In the genomic region with DNA sequence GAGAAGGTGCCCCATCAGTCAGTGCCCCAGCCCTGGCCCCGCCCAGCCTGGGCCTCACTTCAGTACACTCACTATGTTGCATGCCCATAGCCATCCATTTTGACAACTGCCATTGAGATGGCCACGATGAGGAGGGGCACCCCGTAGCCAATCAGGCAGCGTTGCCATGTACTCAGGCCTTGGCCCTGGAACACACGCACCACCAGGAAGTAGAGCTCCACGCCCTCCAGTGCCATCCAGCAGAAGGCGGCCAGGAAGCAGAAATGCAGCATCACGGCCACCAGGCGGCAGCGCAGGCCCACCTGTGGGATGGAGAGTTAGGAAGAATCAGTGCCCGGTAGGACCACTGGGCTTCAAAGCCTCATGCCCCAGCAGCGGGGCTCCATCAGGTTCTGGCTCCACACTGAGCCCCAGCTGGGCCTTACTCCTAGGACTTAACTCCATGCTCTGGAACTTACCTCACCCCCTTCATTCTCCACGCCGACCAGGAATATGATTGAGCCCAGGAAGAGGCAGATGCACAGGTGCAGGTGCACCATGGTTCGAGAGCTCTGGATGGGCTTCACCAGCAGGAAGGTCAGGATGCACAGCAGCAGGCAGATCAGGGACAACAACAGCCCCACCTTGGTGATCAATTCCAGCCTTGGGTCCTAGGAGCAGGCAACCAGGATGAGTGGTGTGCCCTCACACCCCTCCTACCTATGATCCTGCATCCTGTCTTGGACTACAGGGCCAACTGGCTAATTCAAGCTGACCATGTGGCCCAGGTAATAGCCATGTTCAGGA, we compare ENCODE assay signal across 8 mouse cellular contexts. TPM values are rescaled to one million over a fixed set of nuclear protein-coding genes. Genes with fewer than 3 reads are reported as not detected.
A peak's percentile ranks its signal among the peaks of the same experiment; 100 is the strongest.
DNase-seq lines count a peak whose midpoint lies in the region; ATAC-seq and TF ChIP-seq lines count a peak whose summit lies in the region.

No protein-coding gene starts in this region.

- TF ChIP-seq CTCF in E14TG2a.4 (conservative IDR thresholded peaks at IDR 0.05; ENCODE audit: low read length): peak; percentile 19; the same call in 1 of the 2 replicates
- TF ChIP-seq CTCF in lung, adult 2 months (IDR thresholded peaks at IDR 0.05; ENCODE audit: insufficient read depth, low read length): peak; percentile 83

- peaks cover 99% of the 10 kb centered on the region for H3K36me3 ChIP-seq in E14TG2a.4 (ENCODE audit: insufficient read depth, low read length)
- H3K36me3 ChIP-seq in forebrain, embryonic 15.5 days: peaks cover 55% of the 10 kb centered on the region

- no peak overlapping the region for H3K4me2 ChIP-seq in forebrain, embryonic 15.5 days (replicated peaks)

- DNase-seq in heart, postnatal 4 days: peak; percentile 89
- DNase-seq in layer of hippocampus, adult 8-10 months (ENCODE audit: low spot score in 2 of 2): peak; percentile 78 to 81
- peak; percentile 76 for DNase-seq in lung, adult 2 months
- peak; percentile 75 for DNase-seq in thymus, postnatal 0 days (ENCODE audit: low spot score)

- no peak overlapping the region for H3K27ac ChIP-seq in forebrain, embryonic 15.5 days (replicated peaks)

- H3K9ac ChIP-seq in forebrain, embryonic 15.5 days (replicated peaks): no peak overlapping the region

- H3K9me3 ChIP-seq in E14TG2a.4 (ENCODE audit: low read length): no peaks in the 10 kb centered on the region
- no peaks in the 10 kb centered on the region for H3K9me3 ChIP-seq in forebrain, embryonic 15.5 days

- H3K4me3 ChIP-seq in E14TG2a.4 (replicated peaks; ENCODE audit: low read length): no peak overlapping the region
- no peak overlapping the region for H3K4me3 ChIP-seq in forebrain, embryonic 15.5 days
- H3K4me3 ChIP-seq in lung, adult 2 months (replicated peaks; ENCODE audit: extremely low read depth, low read depth, low read length): no peak overlapping the region

- H3K27me3 ChIP-seq in E14TG2a.4 (ENCODE audit: insufficient read depth, low read length): no peaks in the 10 kb centered on the region
- no peaks in the 10 kb centered on the region for H3K27me3 ChIP-seq in forebrain, embryonic 15.5 days

- TF ChIP-seq POLR2A in lung, adult 2 months (IDR thresholded peaks at IDR 0.05; ENCODE audit: borderline replicate concordance, extremely low read depth, low read depth, low read length): peak; percentile 19; the same call in 1 of the 2 replicates

- WGBS in forebrain, embryonic 15.5 days: 43% methylated on average over 15 of the region's 15 CpGs
- WGBS in lung, adult 2 months: 26% methylated on average over 15 of the region's 15 CpGs

- H3K4me1 ChIP-seq in E14TG2a.4 (replicated peaks; ENCODE audit: low read depth, low read length): peaks cover 67% of the 10 kb centered on the region
- H3K4me1 ChIP-seq in forebrain, embryonic 15.5 days: no peaks in the 10 kb centered on the region
- peaks cover 9% of the 10 kb centered on the region for H3K4me1 ChIP-seq in lung, adult 2 months (ENCODE audit: control insufficient read depth, insufficient read depth, low read length)

- ATAC-seq in cerebellum, adult (ENCODE audit: insufficient number of reproducible peaks, low FRiP score, low TSS enrichment): peak; percentile 72
- peak; percentile 75 for ATAC-seq in forebrain, embryonic 15.5 days (replicated peaks)
- peak; percentile 50 for ATAC-seq in neutrophil, adult 5-6 weeks (ENCODE audit: extremely low read depth, insufficient number of reproducible peaks, low FRiP score, poor library complexity, severe bottlenecking)

RNA-seq across cellular contexts. Expression of a gene that starts 9.9 kb away (rescaled TPM):
- 121 and 124 TPM in 2 replicates for polyA plus RNA-seq in forebrain, embryonic 15.5 days (2015; fragmentation: Nextera tagmentation; extraction: Ambion mirVana)
- total RNA-seq in heart, postnatal 4 days (2021): 10 to 100 TPM; 68.1 to 69.0 TPM
- 10 to 100 TPM; 17.4 to 19.4 (median 19.0) TPM for total RNA-seq in layer of hippocampus, adult 8-10 months (2022)
- 18.4 and 24.0 TPM in 2 replicates for polyA plus RNA-seq in lung, adult 2 months (2012; rRNA removed)
- total RNA-seq in neutrophil, adult 5-6 weeks (2017): 47.5 and 56.8 TPM in 2 replicates
- polyA plus RNA-seq in thymus, postnatal 0 days (2015; fragmentation: Nextera tagmentation; extraction: Ambion mirVana): 325 and 328 TPM in 2 replicates

RNA-seq across cellular contexts. Expression of a gene that starts 16.2 kb away (rescaled TPM):
- polyA plus RNA-seq in forebrain, embryonic 15.5 days (2015; fragmentation: Nextera tagmentation; extraction: Ambion mirVana): 8.7 and 8.8 TPM in 2 replicates
- 10 to 100 TPM; 62.8 to 63.4 TPM for total RNA-seq in heart, postnatal 4 days (2021)
- 10 to 100 TPM in 3 of 4 experiments, 1 to 10 TPM in 1; 9.9 to 13.4 (median 10.4) TPM for total RNA-seq in layer of hippocampus, adult 8-10 months (2022)
- polyA plus RNA-seq in lung, adult 2 months (2012; rRNA removed): 557 and 634 TPM in 2 replicates
- 1,105 and 1,130 TPM in 2 replicates for total RNA-seq in neutrophil, adult 5-6 weeks (2017)
- polyA plus RNA-seq in thymus, postnatal 0 days (2015; fragmentation: Nextera tagmentation; extraction: Ambion mirVana): 71.6 and 74.7 TPM in 2 replicates

RNA-seq across cellular contexts. Expression of a gene that starts 25.9 kb away (rescaled TPM):
- 29.8 and 33.1 TPM in 2 replicates for polyA plus RNA-seq in forebrain, embryonic 15.5 days (2015; fragmentation: Nextera tagmentation; extraction: Ambion mirVana)
- 10 to 100 TPM; 52.7 to 53.4 TPM for total RNA-seq in heart, postnatal 4 days (2021)
- total RNA-seq in layer of hippocampus, adult 8-10 months (2022): 10 to 100 TPM; 55.0 to 58.9 (median 56.5) TPM
- polyA plus RNA-seq in lung, adult 2 months (2012; rRNA removed): 148 and 168 TPM in 2 replicates
- 321 and 387 TPM in 2 replicates for total RNA-seq in neutrophil, adult 5-6 weeks (2017)
- polyA plus RNA-seq in thymus, postnatal 0 days (2015; fragmentation: Nextera tagmentation; extraction: Ambion mirVana): 38.8 and 44.8 TPM in 2 replicates

RNA-seq across cellular contexts. Expression of a gene that starts 58.4 kb away (rescaled TPM):
- 0.82 and 1.2 TPM in 2 replicates for polyA plus RNA-seq in forebrain, embryonic 15.5 days (2015; fragmentation: Nextera tagmentation; extraction: Ambion mirVana)
- total RNA-seq in heart, postnatal 4 days (2021): 1 to 10 TPM in 1 of 2 experiments, under 1 TPM in 1; 0.33 to 1.1 TPM
- 1 to 10 TPM in 2 of 4 experiments, under 1 TPM in 2; 0.74 to 1.3 (median 1.1) TPM for total RNA-seq in layer of hippocampus, adult 8-10 months (2022)
- polyA plus RNA-seq in lung, adult 2 months (2012; rRNA removed): 6.8 and 7.8 TPM in 2 replicates
- total RNA-seq in neutrophil, adult 5-6 weeks (2017): 7.2 and 10.8 TPM in 2 replicates
- polyA plus RNA-seq in thymus, postnatal 0 days (2015; fragmentation: Nextera tagmentation; extraction: Ambion mirVana): 0.42 and 0.82 TPM in 2 replicates

Comparison
In these comparisons a context has a peak if more than half of its experiments do, and no peak if none do; other contexts are left out.
1. RNA of a gene that starts 16.2 kb away (total RNA-seq): 1,105 to 1,130 TPM in neutrophil, adult 5-6 weeks; 62.8 to 63.4 TPM in heart, postnatal 4 days and 9.9 to 13.4 TPM in layer of hippocampus, adult 8-10 months; every median in the first group is over 10 times any median in the second.
2. Peak in every context shown above with its lines, with median percentiles within 50 percentile points of each other: ATAC-seq and DNase-seq.